Mouse (Mus musculus): ENCODE data around the gene Adcy10. TPM values are rescaled to one million over a fixed set of nuclear protein-coding genes. Genes with fewer than 3 reads are reported as not detected.

Adcy10 gene
- total RNA-seq, 4 experiments from 2014 or later: 0.27 to 0.68 (median 0.41) TPM

- DNase-seq (ENCODE audit: low spot score in 2 of 2): no peak
These were observed 119.2 kb downstream of the Adcy10 start for GRCm38 (mm10) chr1:165604203-165604602.

GRCm38 (mm10) chr1:165605108-165605507 is 120.1 kb downstream of the Adcy10 start:
- DNase-seq (ENCODE audit: low spot score in 2 of 2): no peak

- no peak for DNase-seq (ENCODE audit: low spot score in 2 of 2)
These were observed 120.8 kb downstream of the Adcy10 start for GRCm38 (mm10) chr1:165605774-165606173.

- no peak for DNase-seq (ENCODE audit: low spot score in 2 of 2)
These were observed 123.9 kb downstream of the Adcy10 start for GRCm38 (mm10) chr1:165608904-165609303.

GRCm38 (mm10) chr1:165609495-165610320 is 124.7 kb downstream of the Adcy10 start:
- no peak for DNase-seq (ENCODE audit: low spot score in 2 of 2)

- no peak for DNase-seq (ENCODE audit: low spot score in 2 of 2)
These were observed 125.5 kb downstream of the Adcy10 start for GRCm38 (mm10) chr1:165610321-165610999.

- DNase-seq (ENCODE audit: low spot score in 2 of 2): no peak
These were observed 127.7 kb downstream of the Adcy10 start for GRCm38 (mm10) chr1:165612714-165613113.

- no peak for DNase-seq (ENCODE audit: low spot score in 2 of 2)
These were observed 128.9 kb downstream of the Adcy10 start for GRCm38 (mm10) chr1:165613926-165614325.

- DNase-seq (ENCODE audit: low spot score in 2 of 2): no peak
These were observed 129.8 kb downstream of the Adcy10 start for GRCm38 (mm10) chr1:165614793-165615192.

GRCm38 (mm10) chr1:165616652-165617051 is 131.7 kb downstream of the Adcy10 start:
- DNase-seq (ENCODE audit: low spot score in 2 of 2): no peak

GRCm38 (mm10) chr1:165617166-165617891 is 132.3 kb downstream of the Adcy10 start:
- DNase-seq (ENCODE audit: low spot score in 2 of 2): no peak

GRCm38 (mm10) chr1:165618201-165618624 is 133.2 kb downstream of the Adcy10 start:
- DNase-seq (ENCODE audit: low spot score in 2 of 2): no peak

- no peak for DNase-seq (ENCODE audit: low spot score in 2 of 2)
These were observed 140.1 kb downstream of the Adcy10 start for GRCm38 (mm10) chr1:165625058-165625457.

- DNase-seq (ENCODE audit: low spot score in 2 of 2): no peak
These were observed 140.9 kb downstream of the Adcy10 start for GRCm38 (mm10) chr1:165625896-165626295.

Other genes with a start within 250 kb of the Adcy10 start
- 10 to 100 TPM; 60.6 to 65.5 (median 62.1) TPM for gene Tiprl, start 248.2 kb upstream of the Adcy10 start, total RNA-seq (2022)
- 10 to 100 TPM in 1 of 4 experiments, 1 to 10 TPM in 3; 7.7 to 10.1 (median 9.0) TPM for gene Gpr161, start 189.4 kb upstream of the Adcy10 start, total RNA-seq (2022)
- gene Dcaf6, start 24.7 kb upstream of the Adcy10 start, total RNA-seq (2022): 10 to 100 TPM; 74.9 to 96.5 (median 84.4) TPM
- gene Mpc2, start 24.5 kb upstream of the Adcy10 start, total RNA-seq (2022): 100 to 1,000 TPM in 3 of 4 experiments, 10 to 100 TPM in 1; 99.1 to 113 (median 105) TPM
- 10 to 100 TPM; 25.9 to 34.9 (median 28.8) TPM for gene Mpzl1, start 149.4 kb downstream of the Adcy10 start, total RNA-seq (2022)
- gene Rcsd1, start 224.6 kb downstream of the Adcy10 start, total RNA-seq (2022): 1 to 10 TPM; 5.5 to 8.2 (median 7.3) TPM